Mouse (Mus musculus) forebrain, embryonic 10.5 days (tissue): ENCODE measurements around the gene Lyrm7. TPM values are rescaled to one million over a fixed set of nuclear protein-coding genes. Genes with fewer than 3 reads are reported as not detected.

Experiments
- DNase-seq: peaks from one replicate; pipeline ENCODE4 v3.0.0-alpha.2; 2017; ENCODE audit warnings: low spot score; ENCODE audit errors: extremely low spot score
- H3K27ac ChIP-seq: fragments of 300-500 bp; sonication (generic); 2 replicates; pipeline ENCODE4 v1.5.1; 2016; ENCODE audit warnings: mild to moderate bottlenecking
- H3K27me3 ChIP-seq: fragments of 300-500 bp; sonication (generic); 2 replicates; pipeline ENCODE4 v1.6.1; 2016; ENCODE audit warnings: mild to moderate bottlenecking; ENCODE audit not compliant: poor library complexity, severe bottlenecking
- H3K36me3 ChIP-seq: fragments of 300-500 bp; sonication (generic); replicated peaks from 2 replicates; pipeline ENCODE4 v1.6.1; 2016; ENCODE audit warnings: mild to moderate bottlenecking, moderate library complexity
- H3K4me1 ChIP-seq: fragments of 300-500 bp; sonication (generic); 2 replicates; pipeline ENCODE4 v1.6.1; 2016
- H3K4me3 ChIP-seq: fragments of 300-500 bp; sonication (generic); 2 replicates; pipeline ENCODE4 v1.5.1; 2016; ENCODE audit warnings: mild to moderate bottlenecking, moderate library complexity
- H3K9me3 ChIP-seq: fragments of 300-500 bp; sonication (generic); 2 replicates; pipeline ENCODE4 v1.6.1; 2016; ENCODE audit warnings: mild to moderate bottlenecking, moderate library complexity
- WGBS: fragments of 180-500 bp; shearing (Covaris S2); methylation state at CpG from one replicate; pipeline ENCODE4 v1.1.7; 2016; 5-methylcytosine and 5-hydroxymethylcytosine counted together
- polyA plus RNA-seq: library from polyadenylated mRNA; unstranded; fragments of >200 nt; fragmentation: Nextera tagmentation; extraction: Ambion mirVana; gene quantifications from 2 replicates; pipeline ENCODE4 v1.2.1, GENCODE M21; 2016

Gene Lyrm7
- polyA plus RNA-seq, 1 experiment from 2014 or later = 8.0 TPM

DNA sequence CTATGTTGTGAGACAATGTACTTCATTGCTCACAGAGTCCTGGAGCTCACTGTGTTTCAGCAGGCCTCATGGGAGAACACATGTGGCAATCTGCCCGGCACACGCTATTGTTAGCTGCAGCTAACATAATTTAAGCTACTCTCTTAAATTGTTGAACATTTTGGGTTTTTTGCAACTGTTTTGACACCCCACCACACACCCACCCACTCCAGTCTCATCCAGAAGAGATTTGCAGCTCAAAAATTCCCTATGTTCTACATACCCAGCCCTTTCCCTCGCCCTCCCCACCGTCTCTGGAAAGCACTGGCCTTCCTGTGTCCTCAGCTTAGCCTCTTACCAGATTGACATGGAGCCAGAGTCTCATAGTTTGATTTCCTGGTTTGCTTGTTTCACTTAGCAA is 55.5 kb downstream of the Lyrm7 start:
- H3K4me3 ChIP-seq = no peak overlapping the region
- 93% methylated on average over 4 of the region's 4 CpGs for WGBS
- H3K4me1 ChIP-seq = peaks cover 1% of the 10 kb centered on the region; the same call in 1 of the 2 replicates
- H3K36me3 ChIP-seq = no peaks in the 10 kb centered on the region
- H3K9me3 ChIP-seq = peaks cover 2% of the 10 kb centered on the region; the same call in 1 of the 2 replicates
- H3K27ac ChIP-seq = no peak overlapping the region
- H3K27me3 ChIP-seq = no peaks in the 10 kb centered on the region
- DNase-seq = no peak

DNA sequence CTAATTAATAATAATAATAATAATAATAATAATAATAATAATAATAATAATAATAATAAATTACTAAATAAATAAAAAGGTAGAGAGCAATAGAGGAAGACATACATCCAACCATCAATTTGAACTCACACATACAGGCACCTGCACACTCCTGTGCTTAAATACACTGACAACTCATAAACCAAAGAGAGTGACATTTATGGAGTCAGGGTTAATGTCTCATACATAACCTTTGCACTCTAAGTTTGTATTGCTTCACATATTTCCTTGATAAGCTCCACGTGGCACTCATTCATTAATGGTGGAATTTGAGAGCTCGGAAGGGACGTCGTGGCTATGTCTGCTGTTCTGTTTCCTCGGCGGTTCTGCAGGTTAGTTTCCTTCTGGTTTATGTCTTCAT is 58.1 kb downstream of the Lyrm7 start:
- no peaks in the 10 kb centered on the region for H3K36me3 ChIP-seq
- H3K27ac ChIP-seq = no peak overlapping the region
- peaks cover 2% of the 10 kb centered on the region; the same call in 1 of the 2 replicates for H3K9me3 ChIP-seq
- no peak for DNase-seq
- no peaks in the 10 kb centered on the region for H3K4me1 ChIP-seq
- no peak overlapping the region for H3K4me3 ChIP-seq
- 79% methylated on average over 6 of the region's 6 CpGs for WGBS
- H3K27me3 ChIP-seq = no peaks in the 10 kb centered on the region

DNA sequence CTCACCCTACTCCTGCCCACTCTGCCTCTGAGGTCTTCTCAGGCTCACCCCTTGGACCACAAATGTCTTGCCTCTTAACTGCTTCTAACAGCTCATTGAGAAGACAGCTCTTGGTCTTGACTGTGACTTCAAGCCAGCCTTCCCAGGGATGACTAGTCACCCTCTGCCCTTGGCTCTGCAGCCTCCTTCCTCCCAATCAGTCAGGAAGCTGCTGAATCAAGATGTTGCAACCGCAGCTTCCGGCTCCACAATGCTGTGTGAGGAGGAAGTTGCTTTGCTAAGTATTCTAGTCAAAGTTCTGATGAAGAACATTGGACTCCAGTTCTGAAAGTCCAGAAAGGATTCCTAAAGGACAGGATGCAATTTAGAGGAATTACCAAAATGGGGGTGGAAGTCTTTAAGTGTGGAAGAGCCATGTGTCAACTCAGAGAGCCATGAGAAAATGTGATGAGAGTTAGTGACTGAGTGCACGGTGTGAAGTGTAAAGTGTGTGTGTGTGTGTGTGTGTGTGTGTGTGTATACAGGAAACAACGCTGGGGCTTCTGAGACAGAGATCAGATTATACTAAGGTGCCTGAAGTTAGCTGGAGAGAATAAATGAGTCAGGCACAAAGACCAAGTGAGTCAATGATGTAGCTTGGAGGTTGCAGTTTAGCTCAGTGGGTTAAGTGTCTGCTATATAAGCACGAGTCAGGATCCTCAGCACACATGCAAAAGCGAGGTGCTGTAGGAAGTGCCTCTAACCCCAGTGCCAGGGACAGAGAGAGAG is 58.7 kb downstream of the Lyrm7 start:
- no peaks in the 10 kb centered on the region for H3K27me3 ChIP-seq
- H3K27ac ChIP-seq = no peak overlapping the region
- no peaks in the 10 kb centered on the region for H3K36me3 ChIP-seq
- 86% methylated on average over 6 of the region's 6 CpGs for WGBS
- no peak for DNase-seq
- H3K4me3 ChIP-seq = no peak overlapping the region
- H3K4me1 ChIP-seq = no peaks in the 10 kb centered on the region
- H3K9me3 ChIP-seq = peaks cover 2% of the 10 kb centered on the region; the same call in 1 of the 2 replicates

DNA sequence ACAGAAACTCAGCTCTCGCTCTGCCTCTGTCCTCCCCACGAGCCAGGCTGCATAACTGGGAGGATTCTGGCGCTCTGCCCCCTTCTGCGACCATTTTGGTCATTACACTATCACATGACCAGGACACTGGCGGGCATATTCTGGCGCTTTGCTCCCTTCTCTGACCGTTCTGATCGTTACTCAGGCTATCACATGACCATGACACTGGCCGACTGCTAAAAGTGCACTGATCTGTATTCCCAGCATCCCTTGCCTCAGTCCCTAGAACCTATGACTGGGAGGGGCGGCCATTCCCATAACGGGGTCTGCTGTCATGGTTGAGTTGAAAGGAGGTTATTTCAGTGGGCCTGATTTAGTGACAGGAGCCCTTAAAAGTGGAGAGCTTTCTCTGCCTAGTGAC is 64.2 kb downstream of the Lyrm7 start:
- no peak overlapping the region for H3K27ac ChIP-seq
- H3K4me1 ChIP-seq = peaks cover 15% of the 10 kb centered on the region
- DNase-seq = no peak
- no peaks in the 10 kb centered on the region for H3K36me3 ChIP-seq
- H3K27me3 ChIP-seq = no peaks in the 10 kb centered on the region
- WGBS = 87% methylated on average over 11 of the region's 11 CpGs
- H3K4me3 ChIP-seq = no peak overlapping the region
- no peaks in the 10 kb centered on the region for H3K9me3 ChIP-seq

DNA sequence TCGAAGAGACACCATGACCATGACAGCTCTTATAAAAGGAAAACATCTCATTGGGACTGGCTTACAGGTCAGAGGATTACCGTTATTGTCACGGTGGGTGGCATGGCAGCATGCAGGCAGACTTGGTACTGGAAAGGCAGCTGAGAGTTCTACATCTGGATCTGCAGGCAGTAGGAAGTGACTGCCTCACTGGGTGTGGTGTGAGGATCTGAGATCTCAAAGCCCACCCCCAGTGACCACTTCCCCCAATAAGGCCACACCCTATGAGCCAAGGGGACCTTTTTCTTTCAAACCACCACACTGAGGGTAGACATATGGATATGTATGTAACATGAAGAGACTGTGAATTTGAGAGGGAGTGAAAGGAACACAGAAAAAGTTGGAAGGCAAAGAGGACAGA is 66.0 kb downstream of the Lyrm7 start:
- Histone ChIP-seq H3K27ac (no peak overlapping the region), H3K36me3 (no peaks in the 10 kb centered on the region), H3K4me3 (no peak overlapping the region), H3K27me3 (no peaks in the 10 kb centered on the region), H3K4me1 (peaks cover 19% of the 10 kb centered on the region), H3K9me3 (no peaks in the 10 kb centered on the region)
- no peak for DNase-seq
- WGBS = 92% methylated on average over 3 of the region's 3 CpGs

DNA sequence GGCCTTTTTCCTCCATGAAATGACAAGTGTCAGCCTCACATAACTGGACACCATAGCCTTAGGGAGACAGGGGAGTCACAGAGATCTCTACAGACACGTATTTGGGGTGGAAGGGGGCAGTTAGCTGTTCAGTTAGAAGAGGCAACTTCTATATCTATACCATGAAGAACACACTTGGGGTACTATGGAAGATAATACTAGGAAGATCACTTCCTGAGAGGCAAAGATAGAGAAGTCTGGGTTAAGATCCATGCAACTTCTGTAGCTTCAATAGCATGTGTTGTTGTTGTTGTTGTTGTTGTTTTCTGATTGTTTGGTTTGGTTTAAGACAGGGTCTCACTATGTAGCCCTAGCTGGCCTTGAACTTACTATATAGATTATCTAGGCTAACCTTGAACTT is 67.5 kb downstream of the Lyrm7 start:
- Histone ChIP-seq H3K4me1 (peaks cover 24% of the 10 kb centered on the region), H3K9me3 (no peaks in the 10 kb centered on the region), H3K27me3 (no peaks in the 10 kb centered on the region), H3K4me3 (no peak overlapping the region), H3K27ac (no peak overlapping the region), H3K36me3 (no peaks in the 10 kb centered on the region)
- 84% methylated on average over 1 of the region's 1 CpGs for WGBS
- no peak for DNase-seq

DNA sequence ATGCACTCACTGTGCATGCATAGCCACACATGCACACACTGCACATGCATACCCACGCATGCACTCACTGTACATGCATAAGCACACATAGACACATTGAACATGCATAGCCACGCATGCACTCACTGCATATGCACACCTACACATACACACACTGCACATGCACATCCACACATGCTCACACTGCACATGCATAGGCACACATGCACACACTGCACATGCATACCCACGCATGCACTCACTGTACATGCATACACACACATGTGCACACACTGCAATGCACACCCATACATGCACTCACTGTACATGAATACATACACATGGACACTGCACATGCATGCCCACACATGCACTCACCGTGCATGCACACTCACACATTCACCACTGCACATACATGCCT is 69.3 kb downstream of the Lyrm7 start:
- Histone ChIP-seq H3K4me3 (no peak overlapping the region), H3K9me3 (no peaks in the 10 kb centered on the region), H3K36me3 (no peaks in the 10 kb centered on the region), H3K4me1 (peaks cover 32% of the 10 kb centered on the region), H3K27ac (0 out of 2 replicates have a peak overlapping the region, but pooled peaks have one; percentile 54), H3K27me3 (no peaks in the 10 kb centered on the region)
- DNase-seq = no peak
- 94% methylated on average over 4 of the region's 4 CpGs for WGBS

DNA sequence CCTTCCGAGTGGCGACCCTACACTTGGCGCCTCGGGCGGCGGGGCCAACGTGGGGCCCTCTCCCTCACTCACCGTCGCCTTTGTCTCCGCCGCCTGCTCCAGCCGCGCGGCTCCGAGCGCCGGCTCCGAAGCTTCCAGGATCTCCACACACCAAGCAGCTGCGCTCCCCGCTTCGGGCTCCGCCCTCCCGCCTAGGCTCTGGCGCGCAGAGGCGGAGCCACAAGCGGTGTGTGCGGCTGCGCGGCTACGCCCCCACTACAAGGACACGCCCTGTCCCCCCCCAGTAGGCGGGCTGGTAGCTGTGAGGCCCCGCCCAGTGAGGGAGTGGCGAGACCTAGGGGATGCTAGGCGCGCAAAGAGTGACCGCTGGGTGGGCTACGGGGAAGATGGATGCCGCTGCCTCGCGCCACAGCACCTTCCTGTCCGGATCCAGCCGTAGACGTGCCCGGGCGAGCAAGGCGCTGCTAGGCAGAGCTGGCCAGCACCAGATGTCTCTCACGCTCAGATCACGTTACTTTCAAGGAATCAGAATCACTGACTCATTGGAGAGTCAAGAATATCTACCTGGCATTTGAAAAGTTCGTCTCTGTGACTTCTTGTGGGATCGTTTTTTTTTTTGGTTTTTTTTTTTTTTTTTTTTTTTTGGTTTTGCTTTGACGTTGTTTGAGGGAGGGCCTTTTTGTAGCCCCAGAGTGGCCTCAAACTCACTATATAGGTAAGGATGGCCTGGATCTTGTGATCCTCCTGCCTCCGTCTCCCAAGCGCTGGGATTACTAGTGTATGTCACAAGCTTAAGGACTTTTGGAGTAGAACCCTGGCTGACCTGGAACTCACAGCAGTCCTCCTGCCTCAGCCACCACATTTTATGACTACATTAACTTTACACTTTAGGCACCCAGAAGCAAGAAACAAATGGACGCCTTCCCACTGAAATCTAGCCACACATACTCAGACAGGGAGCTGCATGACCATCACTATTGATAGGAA is 72.9 kb downstream of the Lyrm7 start, which contains the start of gene Cdc42se2:
Gene Cdc42se2, minus strand, starts transcription at position 188 of the 987 bp plus-strand sequence.
- peak within 1 kb of the TSS; percentile 99 for H3K27ac ChIP-seq
- peaks cover 48% of the 10 kb centered on the region for H3K4me1 ChIP-seq
- H3K27me3 ChIP-seq = no peaks in the 10 kb centered on the region
- 3% methylated on average over 56 of the region's 56 CpGs for WGBS
- H3K36me3 ChIP-seq = peaks cover 20% of the 10 kb centered on the region
- DNase-seq = peak; percentile 98
- no peaks in the 10 kb centered on the region for H3K9me3 ChIP-seq
- peak within 1 kb of the TSS; percentile 69 for H3K4me3 ChIP-seq

DNA sequence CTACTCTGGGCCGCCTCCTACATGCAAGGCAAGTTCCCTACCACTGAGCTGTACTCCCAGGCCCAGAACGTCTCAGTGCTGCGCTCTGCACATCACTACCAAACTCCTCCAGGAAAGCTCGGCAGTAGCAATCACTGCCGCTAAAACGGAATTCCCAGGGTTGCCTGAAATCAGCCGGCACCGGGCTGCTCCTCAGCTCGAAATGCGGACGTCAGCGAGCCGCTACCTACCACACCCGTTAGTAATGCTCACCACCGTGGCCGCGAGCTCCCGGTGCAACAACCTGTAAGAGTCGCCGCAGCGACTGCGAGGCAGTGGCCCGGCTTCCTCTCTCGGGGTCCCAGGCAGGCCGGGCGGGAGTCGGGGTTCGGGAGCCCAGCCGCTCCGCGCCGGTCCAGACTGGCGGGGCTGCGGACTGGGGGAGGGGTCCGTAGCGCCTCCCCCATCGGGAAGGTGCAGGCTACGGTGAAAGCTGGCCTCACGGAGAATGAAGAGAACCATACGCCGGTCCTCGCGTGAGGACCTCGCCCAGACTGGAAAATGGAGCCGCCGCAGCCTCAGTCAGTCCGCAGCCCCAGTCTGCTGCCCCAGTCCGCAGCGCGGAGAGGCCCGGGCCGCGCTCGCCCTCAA is 73.7 kb downstream of the Lyrm7 start:
- Histone ChIP-seq H3K27ac (peak overlapping the region; percentile 99), H3K9me3 (no peaks in the 10 kb centered on the region), H3K4me1 (peaks cover 40% of the 10 kb centered on the region), H3K27me3 (no peaks in the 10 kb centered on the region), H3K4me3 (peak overlapping the region; percentile 69), H3K36me3 (peaks cover 24% of the 10 kb centered on the region)
- WGBS = under 1% methylated on average over 54 of the region's 54 CpGs
- DNase-seq = peak; percentile 71

DNA sequence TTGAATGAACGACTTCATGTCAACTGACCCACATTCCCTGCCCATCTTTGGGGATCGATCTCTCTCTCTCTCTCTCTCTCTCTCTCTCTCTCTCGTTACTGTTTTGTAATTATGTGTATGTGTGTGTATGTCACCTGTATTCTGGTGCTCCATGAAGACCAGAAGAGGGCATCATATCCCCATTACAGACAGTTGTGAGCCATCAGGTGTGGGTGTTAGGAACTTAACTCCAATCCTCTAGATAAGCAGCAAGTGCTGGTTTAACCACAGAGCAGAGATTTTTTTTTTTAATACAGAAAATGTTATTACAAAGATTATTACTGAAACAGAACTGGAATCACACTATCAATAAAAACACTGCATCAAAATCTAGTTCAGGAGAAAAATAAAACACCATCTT is 75.2 kb downstream of the Lyrm7 start:
- Histone ChIP-seq H3K27ac (no peak overlapping the region), H3K36me3 (peaks cover 26% of the 10 kb centered on the region), H3K4me3 (peak overlapping the region; percentile 69; the same call in 1 of the 2 replicates), H3K4me1 (peaks cover 32% of the 10 kb centered on the region), H3K27me3 (no peaks in the 10 kb centered on the region), H3K9me3 (no peaks in the 10 kb centered on the region)
- 89% methylated on average over 3 of the region's 3 CpGs for WGBS
- DNase-seq = no peak

DNA sequence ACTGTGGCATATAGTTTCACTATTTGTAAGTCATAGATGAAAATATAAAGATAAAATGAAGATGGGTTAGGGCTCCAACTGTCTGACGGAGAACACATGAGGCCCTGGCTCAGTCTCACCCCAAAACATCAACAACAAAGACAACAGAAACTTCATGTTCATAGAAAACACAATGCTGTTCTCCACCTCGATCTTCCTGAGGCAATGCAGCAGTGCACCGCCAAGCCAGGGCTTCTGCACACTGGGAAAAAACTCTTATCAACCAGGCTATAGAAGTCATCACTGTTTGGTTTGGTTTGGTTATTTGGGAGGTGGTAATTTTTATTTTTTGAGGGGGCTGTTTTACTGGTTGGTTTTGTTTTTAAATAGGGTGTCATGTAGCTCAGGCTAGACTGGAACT is 76.3 kb downstream of the Lyrm7 start:
- peaks cover 32% of the 10 kb centered on the region for H3K4me1 ChIP-seq
- no peak for DNase-seq
- WGBS = 90% methylated on average over 3 of the region's 3 CpGs
- no peak overlapping the region for H3K4me3 ChIP-seq
- H3K27ac ChIP-seq = no peak overlapping the region
- H3K27me3 ChIP-seq = no peaks in the 10 kb centered on the region
- peaks cover 26% of the 10 kb centered on the region for H3K36me3 ChIP-seq
- H3K9me3 ChIP-seq = no peaks in the 10 kb centered on the region

DNA sequence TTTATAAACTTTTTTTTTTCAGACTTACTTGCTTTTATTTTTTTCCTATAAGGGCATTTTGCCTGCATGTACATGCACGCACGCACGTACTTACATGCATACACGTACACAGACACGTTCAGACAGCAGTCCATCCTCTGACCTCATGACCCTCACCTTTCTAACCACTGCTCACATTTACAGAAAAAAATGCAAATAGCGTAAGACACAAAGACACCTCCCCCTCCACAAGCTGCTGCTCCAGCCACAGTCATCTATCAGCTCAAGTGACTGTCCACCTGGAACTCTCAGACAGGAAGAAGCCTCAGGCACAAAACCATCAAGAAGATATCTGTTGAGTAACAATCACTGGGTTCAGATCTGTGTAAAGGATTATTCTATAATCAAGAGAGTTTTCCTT is 78.5 kb downstream of the Lyrm7 start:
- Histone ChIP-seq H3K4me1 (peaks cover 20% of the 10 kb centered on the region), H3K9me3 (no peaks in the 10 kb centered on the region), H3K27ac (no peak overlapping the region), H3K27me3 (no peaks in the 10 kb centered on the region), H3K4me3 (no peak overlapping the region), H3K36me3 (peaks cover 39% of the 10 kb centered on the region)
- 93% methylated on average over 6 of the region's 6 CpGs for WGBS
- DNase-seq = no peak
